Mouse (Mus musculus): ENCODE data around the gene Chrna1.

Gene Chrna1

DNA sequence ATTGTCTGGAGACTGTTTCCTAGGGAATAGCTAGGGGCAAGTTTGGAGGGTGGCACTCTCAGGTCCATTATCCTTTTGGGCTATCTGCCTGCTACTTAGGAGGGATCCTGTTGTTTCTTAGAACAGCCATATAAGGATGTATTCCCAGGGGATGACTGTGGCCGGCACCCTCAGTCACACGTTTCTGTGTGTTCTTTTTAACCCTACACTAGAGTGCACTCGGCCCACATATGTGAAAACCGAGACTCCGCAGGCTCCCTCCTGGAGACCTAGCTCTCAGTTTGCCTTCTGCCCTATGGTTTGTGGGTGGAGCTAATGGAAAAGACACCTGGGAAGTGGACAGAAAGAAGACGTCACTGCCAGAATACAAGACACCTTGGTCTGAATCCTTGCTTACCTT is 11.1 kb upstream of the Chrna1 start:
- DNase-seq (ENCODE audit: low read depth), result no peak

DNA sequence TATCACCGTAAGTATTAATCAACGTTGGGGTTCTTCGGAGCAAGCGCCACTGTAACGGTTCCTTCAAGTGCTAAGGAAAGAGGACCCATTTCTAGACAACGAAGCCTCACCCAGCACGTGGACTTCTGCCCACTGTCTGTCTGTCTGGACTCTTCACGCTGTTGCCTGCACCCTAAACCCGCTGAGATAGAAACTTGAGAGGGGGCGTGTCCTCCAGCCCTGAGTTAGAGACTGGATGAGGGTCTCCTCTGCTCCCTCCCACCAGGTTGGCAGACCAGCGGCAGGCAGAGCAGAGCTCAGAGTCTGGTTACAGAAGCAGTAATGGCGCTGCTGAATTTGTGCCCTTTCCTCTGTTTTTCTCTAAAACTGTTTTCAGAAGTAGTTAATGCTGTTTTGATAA is 10.0 kb upstream of the Chrna1 start:
- no peak for DNase-seq (ENCODE audit: low read depth)

- no peak for DNase-seq (ENCODE audit: low read depth)
Measured at GRCm38 (mm10) chr2:73588951-73589350, 8.8 kb upstream of the Chrna1 start.

DNA sequence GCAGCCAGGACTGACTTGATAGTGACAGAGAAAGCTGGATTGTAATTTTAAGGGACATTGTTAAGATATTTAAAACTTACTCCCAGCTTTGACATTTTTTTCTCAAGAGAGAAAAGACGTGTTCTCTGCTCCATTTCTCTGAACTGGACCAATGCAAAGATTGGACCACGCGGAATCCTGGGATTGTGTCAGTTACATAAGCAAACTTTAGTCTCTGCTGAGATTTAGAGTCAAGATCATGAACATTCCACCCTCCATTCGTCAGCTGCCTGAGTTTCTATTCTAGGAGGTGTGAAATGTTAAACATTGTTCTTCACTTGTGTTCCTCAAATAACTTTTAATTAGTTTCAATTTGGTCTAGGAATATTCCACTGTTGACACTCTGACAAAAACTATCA is 7.0 kb upstream of the Chrna1 start:
- no peak for DNase-seq (ENCODE audit: low read depth)

GRCm38 (mm10) chr2:73586392-73587108 is 6.4 kb upstream of the Chrna1 start:
- DNase-seq (ENCODE audit: low read depth), result no peak

DNA sequence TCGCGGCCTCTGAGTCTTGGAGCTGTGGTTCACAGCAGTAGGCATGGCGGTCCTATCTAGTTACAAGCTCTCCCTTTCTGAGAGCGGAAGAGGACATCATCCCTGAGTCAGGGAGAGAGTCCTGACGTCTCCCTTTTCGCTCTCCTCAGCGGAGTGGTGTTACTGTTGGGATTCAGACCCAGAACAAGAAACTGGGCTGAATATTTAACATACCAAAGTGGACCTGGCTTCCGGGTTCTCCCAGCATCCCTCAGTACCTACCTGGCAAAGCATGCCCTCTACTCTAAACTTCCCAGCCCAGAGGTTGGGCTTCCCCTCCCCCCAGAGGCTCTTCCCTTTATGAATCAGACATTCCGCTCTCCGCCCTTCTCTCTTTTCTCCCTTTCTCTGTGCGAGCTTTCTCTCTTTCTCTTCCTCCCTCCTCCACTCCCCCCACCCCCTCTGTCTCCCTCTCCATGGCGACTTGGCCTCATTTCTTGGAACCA is 5.3 kb upstream of the Chrna1 start:
- DNase-seq (ENCODE audit: low read depth), result no peak

GRCm38 (mm10) chr2:73584645-73585346 is 4.7 kb upstream of the Chrna1 start:
- DNase-seq (ENCODE audit: low read depth), result peak; percentile 53

- no peak for DNase-seq (ENCODE audit: low read depth)
Measured at GRCm38 (mm10) chr2:73580720-73581119, 582 bp upstream of the Chrna1 start.

GRCm38 (mm10) chr2:73579168-73579567 is 970 bp downstream of the Chrna1 start:
- no peak for DNase-seq (ENCODE audit: low read depth)

DNA sequence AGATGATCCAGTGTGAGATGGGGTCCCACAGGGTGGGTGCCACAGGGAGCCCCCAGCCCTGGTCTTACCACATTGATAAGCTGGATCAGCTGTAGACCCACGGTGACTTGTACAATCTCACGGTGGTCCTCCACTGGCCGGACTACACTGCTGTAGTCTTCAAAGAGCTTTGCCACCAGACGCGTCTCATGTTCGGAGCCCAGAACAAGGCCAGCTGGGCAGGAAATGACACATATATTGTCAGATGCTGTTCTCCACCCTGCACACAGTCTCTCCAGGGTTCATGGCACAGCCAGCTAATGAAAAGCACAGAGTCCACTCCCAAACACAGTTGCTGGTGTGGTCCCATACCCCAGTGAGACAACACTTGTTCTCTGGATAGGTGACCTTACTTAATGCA is 5.7 kb downstream of the Chrna1 start:
- no peak for DNase-seq (ENCODE audit: low read depth)

GRCm38 (mm10) chr2:73573556-73573955 is 6.6 kb downstream of the Chrna1 start:
- no peak for DNase-seq (ENCODE audit: low read depth)

- DNase-seq (ENCODE audit: low read depth), result peak; percentile 60
Measured at GRCm38 (mm10) chr2:73572539-73573372, 7.4 kb downstream of the Chrna1 start.

DNA sequence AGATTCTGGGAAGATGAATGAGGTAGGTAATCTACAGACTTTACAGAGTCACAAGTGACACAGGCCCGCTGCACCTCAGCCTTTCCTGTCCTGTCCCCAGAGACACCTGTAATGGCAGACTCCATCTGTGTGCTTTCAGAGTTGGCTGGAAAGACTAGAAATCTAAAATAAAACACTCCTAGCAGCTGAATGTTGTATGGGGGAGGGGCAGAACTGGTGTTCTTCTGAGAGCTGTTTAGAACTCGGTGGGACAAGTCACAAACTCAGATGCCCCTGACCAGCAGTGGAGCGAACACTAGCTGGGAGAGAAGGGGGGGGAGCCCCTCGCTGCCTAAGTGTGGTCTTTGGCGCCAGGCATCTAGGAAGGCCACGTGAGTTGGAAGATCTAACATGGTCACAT is 8.2 kb downstream of the Chrna1 start:
- DNase-seq (ENCODE audit: low read depth), result no peak

DNA sequence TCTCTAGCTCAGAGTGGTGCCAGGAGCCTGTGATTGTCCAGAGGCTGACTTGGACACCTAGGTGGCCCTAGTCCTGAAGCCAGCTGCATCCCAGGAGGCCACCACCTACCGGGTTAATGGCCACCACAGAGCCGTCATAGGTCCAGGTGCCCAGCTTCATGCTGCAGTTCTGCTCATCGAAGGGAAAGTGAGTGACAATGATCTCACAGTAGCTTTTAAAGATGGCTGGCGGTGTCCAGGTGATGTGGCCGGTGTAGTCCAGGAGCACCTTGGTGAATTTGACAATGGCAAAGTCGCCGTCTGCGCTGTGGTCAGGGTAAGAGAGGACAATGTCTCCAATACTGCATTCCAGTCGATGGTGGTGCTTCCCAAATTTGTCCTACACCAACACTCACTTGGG is 8.8 kb downstream of the Chrna1 start:
- no peak for DNase-seq (ENCODE audit: low read depth)

DNA sequence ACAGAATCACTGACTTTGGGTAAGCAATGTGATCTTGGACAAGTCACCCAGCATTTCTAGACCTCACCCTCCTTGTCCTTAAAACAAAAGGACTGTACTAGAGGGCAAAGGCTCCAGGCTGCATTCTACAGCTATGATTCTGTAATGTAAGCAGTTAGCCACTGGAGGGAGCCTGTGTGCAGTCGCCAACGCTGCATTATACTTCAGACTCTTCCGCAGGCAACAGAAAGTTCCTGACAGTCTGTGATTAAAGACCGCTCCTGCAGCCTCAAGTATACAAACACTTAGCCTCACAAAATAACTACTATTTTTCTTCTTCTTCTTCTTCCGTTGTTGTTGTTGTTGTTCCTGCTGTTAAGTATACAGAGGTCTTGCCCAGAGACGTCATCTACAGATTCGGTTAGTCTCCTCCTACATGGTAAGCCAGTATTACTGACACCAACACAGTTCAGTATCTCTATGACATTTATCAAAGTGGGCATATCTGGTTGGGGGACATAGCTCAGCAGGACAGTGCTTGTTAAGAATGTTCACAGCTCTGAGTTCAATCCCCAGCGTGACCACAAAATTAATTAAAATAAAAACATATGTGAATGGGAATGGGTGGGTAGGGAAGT is 13.0 kb downstream of the Chrna1 start:
- DNase-seq (ENCODE audit: low read depth), result peak; percentile 73

DNA sequence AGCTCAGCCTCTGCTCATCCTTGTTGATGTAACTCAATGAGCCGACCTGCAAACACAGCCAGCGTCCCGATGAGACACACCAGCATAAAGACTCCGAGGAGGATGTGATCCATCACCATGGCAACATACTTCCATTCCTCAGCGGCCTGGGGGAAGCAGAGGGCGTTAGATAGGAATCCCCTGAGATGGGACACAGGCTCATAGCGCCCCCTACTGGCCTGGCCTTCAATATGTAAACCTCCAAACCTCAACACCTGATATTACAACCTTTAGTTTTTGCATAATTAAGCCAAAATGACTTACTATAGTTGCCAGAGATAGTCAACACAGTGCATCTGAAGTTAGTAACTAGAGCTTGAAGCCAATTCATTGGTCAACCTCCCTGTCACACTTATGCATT is 14.0 kb downstream of the Chrna1 start:
- peak; percentile 70 for DNase-seq (ENCODE audit: low read depth)

DNA sequence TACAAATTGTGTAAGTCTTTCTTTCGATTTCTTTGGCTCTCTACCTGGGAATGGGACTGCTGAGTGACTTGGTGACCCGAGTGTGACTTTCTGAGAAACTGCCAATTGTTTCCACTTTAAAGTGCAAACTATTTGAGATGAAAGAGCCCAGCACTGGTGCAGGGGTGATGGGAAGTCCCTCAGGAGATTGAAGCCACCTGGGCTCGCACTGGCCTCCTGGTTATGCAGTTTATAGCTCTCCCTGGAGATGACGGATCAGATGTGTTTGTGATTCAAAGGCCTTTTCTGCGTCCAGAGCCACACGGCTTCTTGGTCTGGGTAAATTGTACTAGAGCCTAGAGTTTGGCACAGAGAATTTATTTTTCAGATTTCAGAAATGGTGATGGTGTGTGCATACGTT is 16.4 kb downstream of the Chrna1 start:
- no peak for DNase-seq (ENCODE audit: low read depth)

GRCm38 (mm10) chr2:73562656-73563055 is 17.5 kb downstream of the Chrna1 start:
- no peak for DNase-seq (ENCODE audit: low read depth)

DNA sequence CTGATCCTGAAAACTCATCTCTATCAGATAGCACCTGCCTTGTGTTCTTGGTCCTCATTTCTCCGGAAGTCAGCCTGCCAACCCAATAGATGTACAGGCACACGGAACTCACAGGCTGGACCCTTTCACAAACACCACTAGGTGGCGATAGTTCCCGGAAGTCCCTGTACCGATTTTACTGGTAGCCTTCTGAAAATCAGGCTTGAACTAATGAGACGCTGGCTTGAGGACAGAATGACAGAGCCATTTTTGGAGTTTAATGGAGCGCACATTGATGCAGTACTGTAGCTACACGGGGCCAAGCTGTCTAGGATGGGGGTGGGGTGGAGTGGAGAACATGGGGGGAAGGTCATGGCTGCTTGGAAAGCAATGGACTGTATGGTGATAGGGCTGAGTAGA is 18.5 kb downstream of the Chrna1 start:
- peak; percentile 68 for DNase-seq (ENCODE audit: low read depth)

DNA sequence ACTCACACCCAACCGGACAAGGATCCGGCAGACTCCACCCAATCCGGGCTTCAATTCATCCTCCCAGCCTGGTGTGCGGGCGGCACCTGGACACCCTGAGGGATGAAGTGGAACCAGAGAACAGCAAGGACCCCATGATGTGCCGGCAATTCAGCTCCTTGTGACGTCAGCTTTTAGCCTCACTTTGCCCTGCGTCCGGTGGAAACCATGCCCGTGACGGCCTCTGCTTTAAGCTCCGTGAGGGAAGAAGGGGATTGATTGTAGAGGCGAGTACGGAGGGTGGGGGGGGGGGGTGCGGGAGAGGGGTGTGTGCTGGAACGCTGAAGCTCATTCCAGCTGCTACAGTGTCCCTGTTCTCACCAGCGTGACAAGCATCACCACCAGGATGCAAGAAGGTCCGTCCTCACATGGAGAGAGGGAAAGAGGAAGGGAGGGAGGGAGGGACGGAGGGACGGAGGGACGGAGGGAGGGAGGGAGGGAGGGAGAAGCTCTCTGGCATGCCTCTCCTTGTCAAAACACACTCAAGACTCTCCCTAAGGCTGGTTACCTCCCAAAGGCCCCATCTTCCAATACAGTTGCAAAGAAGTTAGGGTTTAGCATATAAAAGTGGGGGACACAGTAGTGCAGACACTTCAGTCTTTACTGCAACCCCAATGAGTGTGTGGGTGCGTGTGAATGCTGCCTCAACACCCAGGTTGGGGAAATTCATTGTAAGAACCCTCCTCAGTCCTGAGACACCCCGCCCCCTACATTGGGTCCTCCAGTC is 19.1 kb downstream of the Chrna1 start:
- DNase-seq (ENCODE audit: low read depth), result no peak

DNA sequence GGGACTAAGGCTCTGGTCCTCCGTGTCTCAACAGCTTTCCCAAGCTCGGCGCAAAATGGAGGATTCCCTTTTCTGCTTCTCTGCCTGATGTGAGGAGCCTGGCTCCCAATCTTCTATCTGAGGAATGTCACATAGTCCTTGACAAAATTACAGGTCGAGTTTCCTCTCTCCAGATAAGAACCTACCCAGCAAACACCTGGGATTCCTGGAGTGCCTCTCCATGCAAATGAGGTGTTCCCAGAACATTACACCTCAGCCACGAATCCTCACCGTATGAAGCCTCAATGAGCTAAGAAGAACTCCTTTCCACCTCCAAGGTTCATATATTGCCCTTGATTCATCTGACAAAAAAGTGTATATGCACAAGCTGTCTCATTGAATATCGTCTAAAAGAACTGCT is 19.7 kb downstream of the Chrna1 start:
- no peak for DNase-seq (ENCODE audit: low read depth)

GRCm38 (mm10) chr2:73557956-73558355 is 22.2 kb downstream of the Chrna1 start:
- no peak for DNase-seq (ENCODE audit: low read depth)

Data from 416B (cell line).